Mouse (Mus musculus) embryonic facial prominence, embryonic 11.5 days (tissue): ENCODE measurements around the gene Ralgapa2. TPM values are rescaled to one million over a fixed set of nuclear protein-coding genes. Genes with fewer than 3 reads are reported as not detected.

Experiments
- ATAC-seq: fragments of 200-750 bp; cut with Nextera tagmentation; replicated peaks from 2 replicates; pipeline ENCODE4 v1.8.0; 2017; ENCODE audit warnings: low read depth; ENCODE audit not compliant: insufficient number of reproducible peaks, low FRiP score, low TSS enrichment
- DNase-seq: peaks from one replicate; pipeline ENCODE4 v3.0.0-alpha.2; 2015; ENCODE audit warnings: low spot score
- H3K27ac ChIP-seq: fragments of 300-500 bp; sonication (generic); replicated peaks from 2 replicates; pipeline ENCODE4 v1.5.1; 2014; ENCODE audit warnings: mild to moderate bottlenecking, low read depth, low read length, control low read depth
- H3K27me3 ChIP-seq: fragments of 300-500 bp; sonication (generic); 2 replicates; pipeline ENCODE4 v1.6.1; 2014; ENCODE audit warnings: mild to moderate bottlenecking, low read length, moderate library complexity, mixed read lengths; ENCODE audit not compliant: control insufficient read depth, insufficient read depth
- H3K36me3 ChIP-seq: fragments of 300-500 bp; sonication (generic); replicated peaks from 2 replicates; pipeline ENCODE4 v1.6.1; 2014; ENCODE audit warnings: low read depth, mild to moderate bottlenecking, low read length, moderate library complexity, mixed read lengths; ENCODE audit not compliant: control insufficient read depth, insufficient read depth
- H3K4me1 ChIP-seq: fragments of 300-500 bp; sonication (generic); 2 replicates; pipeline ENCODE4 v1.6.1; 2014; ENCODE audit warnings: low read length, mixed read lengths; ENCODE audit not compliant: control insufficient read depth, insufficient read depth
- H3K4me2 ChIP-seq: fragments of 300-500 bp; sonication (generic); 2 replicates; pipeline ENCODE4 v1.6.1; 2014; ENCODE audit warnings: low read depth, mild to moderate bottlenecking, control low read depth, low read length, moderate library complexity
- H3K4me3 ChIP-seq: fragments of 300-500 bp; sonication (generic); 2 replicates; pipeline ENCODE4 v1.5.1; 2014; ENCODE audit warnings: low read depth, low read length, control low read depth
- H3K9ac ChIP-seq: fragments of 300-500 bp; sonication (generic); replicated peaks from 2 replicates; pipeline ENCODE4 v1.6.1; 2014; ENCODE audit warnings: mild to moderate bottlenecking, control low read depth, low read length
- H3K9me3 ChIP-seq: fragments of 300-500 bp; sonication (generic); replicated peaks from 2 replicates; pipeline ENCODE4 v1.6.1; 2016; ENCODE audit warnings: mild to moderate bottlenecking, low read length, inconsistent platforms, mixed read lengths; ENCODE audit not compliant: control insufficient read depth
- WGBS: fragments of 180-500 bp; shearing (Covaris S2); extraction: QIAGEN DNeasy Blood & Tissue Kit; methylation state at CpG from one replicate; pipeline ENCODE4 v1.1.7; 2014; 5-methylcytosine and 5-hydroxymethylcytosine counted together
- polyA plus RNA-seq: library from polyadenylated mRNA; unstranded; fragments of >200 nt; fragmentation: Nextera tagmentation; extraction: Ambion mirVana; gene quantifications from 2 replicates; pipeline ENCODE4 v1.2.1, GENCODE M21; 2014

Ralgapa2 gene
- polyA plus RNA-seq, 1 experiment from 2014 or later, result 8.2 TPM

GRCm38 (mm10) chr2:146493354-146493946, 18.7 kb downstream of the Ralgapa2 start:
- Histone ChIP-seq H3K4me2 (no peak overlapping the region), H3K27me3 (no peaks in the 10 kb centered on the region), H3K4me3 (no peak overlapping the region), H3K4me1 (no peaks in the 10 kb centered on the region), H3K36me3 (no peaks in the 10 kb centered on the region), H3K27ac (no peak overlapping the region), H3K9ac (no peak overlapping the region), H3K9me3 (no peaks in the 10 kb centered on the region)
- DNase-seq (no peak), ATAC-seq (no peak)
- WGBS, result 94% methylated on average over 1 of the region's 1 CpGs

- 93% methylated on average over 5 of the region's 5 CpGs for WGBS
- Histone ChIP-seq H3K36me3 (no peaks in the 10 kb centered on the region), H3K9me3 (no peaks in the 10 kb centered on the region), H3K27me3 (no peaks in the 10 kb centered on the region), H3K27ac (no peak overlapping the region), H3K9ac (no peak overlapping the region), H3K4me1 (no peaks in the 10 kb centered on the region), H3K4me3 (no peak overlapping the region), H3K4me2 (no peak overlapping the region)
- DNase-seq (no peak), ATAC-seq (no peak)
These were observed 20.1 kb downstream of the Ralgapa2 start for GRCm38 (mm10) chr2:146491830-146492610.

GRCm38 (mm10) chr2:146490926-146491325, 21.2 kb downstream of the Ralgapa2 start:
- Histone ChIP-seq H3K4me1 (no peaks in the 10 kb centered on the region), H3K4me3 (no peak overlapping the region), H3K9ac (no peak overlapping the region), H3K27me3 (no peaks in the 10 kb centered on the region), H3K27ac (no peak overlapping the region), H3K9me3 (no peaks in the 10 kb centered on the region), H3K36me3 (no peaks in the 10 kb centered on the region), H3K4me2 (no peak overlapping the region)
- DNase-seq, result no peak
- 87% methylated on average over 1 of the region's 1 CpGs for WGBS
- ATAC-seq, result no peak

- ATAC-seq (no peak), DNase-seq (no peak)
- 85% methylated on average over 3 of the region's 3 CpGs for WGBS
- no peaks in the 10 kb centered on the region for H3K9me3 ChIP-seq
- no peak overlapping the region for H3K9ac ChIP-seq
- H3K4me2 ChIP-seq, result no peak overlapping the region
- H3K4me3 ChIP-seq, result no peak overlapping the region
- no peaks in the 10 kb centered on the region for H3K4me1 ChIP-seq
- H3K36me3 ChIP-seq, result no peaks in the 10 kb centered on the region
- no peaks in the 10 kb centered on the region for H3K27me3 ChIP-seq
- no peak overlapping the region for H3K27ac ChIP-seq
These were observed 23.9 kb downstream of the Ralgapa2 start for GRCm38 (mm10) chr2:146488291-146488690.

- ATAC-seq (no peak), DNase-seq (no peak)
- no peaks in the 10 kb centered on the region for H3K4me1 ChIP-seq
- no peak overlapping the region for H3K9ac ChIP-seq
- no peak overlapping the region for H3K4me2 ChIP-seq
- H3K9me3 ChIP-seq, result no peaks in the 10 kb centered on the region
- H3K27ac ChIP-seq, result no peak overlapping the region
- no peaks in the 10 kb centered on the region for H3K36me3 ChIP-seq
- H3K27me3 ChIP-seq, result no peaks in the 10 kb centered on the region
- H3K4me3 ChIP-seq, result no peak overlapping the region
These were observed 29.3 kb downstream of the Ralgapa2 start for GRCm38 (mm10) chr2:146482859-146483258.

- DNase-seq (no peak), ATAC-seq (no peak)
- Histone ChIP-seq H3K4me3 (no peak overlapping the region), H3K27me3 (no peaks in the 10 kb centered on the region), H3K27ac (no peak overlapping the region), H3K9ac (no peak overlapping the region), H3K9me3 (no peaks in the 10 kb centered on the region), H3K36me3 (no peaks in the 10 kb centered on the region), H3K4me2 (no peak overlapping the region), H3K4me1 (no peaks in the 10 kb centered on the region)
- WGBS, result 88% methylated on average over 4 of the region's 4 CpGs
These were observed 34.7 kb downstream of the Ralgapa2 start for GRCm38 (mm10) chr2:146477491-146477890.

- H3K36me3 ChIP-seq, result no peaks in the 10 kb centered on the region
- no peaks in the 10 kb centered on the region for H3K4me1 ChIP-seq
- H3K4me3 ChIP-seq, result no peak overlapping the region
- ATAC-seq, result no peak
- H3K9me3 ChIP-seq, result no peaks in the 10 kb centered on the region
- 83% methylated on average over 6 of the region's 6 CpGs for WGBS
- no peak overlapping the region for H3K27ac ChIP-seq
- H3K9ac ChIP-seq, result no peak overlapping the region
- no peaks in the 10 kb centered on the region for H3K27me3 ChIP-seq
- DNase-seq, result no peak
- H3K4me2 ChIP-seq, result no peak overlapping the region
These were observed 35.6 kb downstream of the Ralgapa2 start for GRCm38 (mm10) chr2:146476428-146476972.

- no peaks in the 10 kb centered on the region for H3K9me3 ChIP-seq
- no peak for DNase-seq
- no peak for ATAC-seq
- H3K9ac ChIP-seq, result no peak overlapping the region
- H3K27ac ChIP-seq, result no peak overlapping the region
- H3K4me3 ChIP-seq, result no peak overlapping the region
- H3K36me3 ChIP-seq, result no peaks in the 10 kb centered on the region
- no peak overlapping the region for H3K4me2 ChIP-seq
- no peaks in the 10 kb centered on the region for H3K4me1 ChIP-seq
- no peaks in the 10 kb centered on the region for H3K27me3 ChIP-seq
These were observed 36.1 kb downstream of the Ralgapa2 start for GRCm38 (mm10) chr2:146476001-146476400.
